Mouse (Mus musculus) CD8-positive naive resting alpha-beta T cell, adult 2 months (primary cell): ENCODE measurements around the gene Vps26a.

ENCODE experiments used
- DNase-seq, 2 experiments: peaks; one replicate each; pipeline ENCODE4 v3.0.0; 2022; ENCODE audit warnings: low read depth in 2 of 2, low spot score in 2 of 2

Vps26a gene

DNA sequence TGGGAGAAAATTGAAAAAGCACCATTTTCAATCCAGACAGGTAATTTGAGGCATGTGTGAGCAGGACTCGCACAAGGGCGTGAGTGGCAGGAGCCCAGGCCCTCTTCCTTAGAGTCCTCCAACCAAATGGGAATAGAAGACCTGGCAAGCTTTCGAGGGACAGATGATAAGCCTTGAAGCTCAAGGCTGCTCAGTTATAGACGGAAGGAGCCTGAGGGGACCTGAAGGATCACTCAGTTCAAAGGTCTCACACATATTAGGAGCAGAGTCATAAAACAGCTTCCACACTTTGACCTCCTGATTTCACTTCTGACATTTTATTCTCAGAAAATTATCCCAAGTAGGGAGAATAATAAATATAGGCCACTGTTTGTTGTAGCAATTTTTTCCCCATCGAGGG is 67.2 kb downstream of the Vps26a start:
- DNase-seq: no peak

DNA sequence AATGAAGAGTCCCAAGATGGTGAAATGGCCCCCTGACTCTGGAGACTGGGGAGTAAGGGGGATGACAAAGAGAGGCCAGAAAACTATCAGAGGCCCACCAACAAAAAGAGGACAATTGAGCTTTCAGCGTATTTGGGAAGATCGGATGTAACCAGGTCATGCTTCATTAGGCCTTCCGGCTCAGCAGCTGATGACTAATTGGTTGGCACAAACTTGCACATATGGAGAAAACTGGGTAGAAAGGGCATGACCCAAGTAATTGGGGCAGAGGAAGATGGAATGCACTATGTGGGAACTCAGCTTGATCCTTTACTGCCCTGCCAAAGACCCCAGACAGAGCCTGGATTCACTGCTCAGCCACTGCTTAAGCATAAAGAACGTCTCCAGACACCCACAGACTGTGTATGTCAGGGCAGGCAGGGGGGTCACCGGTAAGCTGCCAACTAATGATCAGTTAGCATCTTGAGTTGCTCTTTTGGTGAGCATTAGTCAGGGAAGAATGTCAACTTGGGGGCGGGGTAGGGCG is 67.7 kb downstream of the Vps26a start:
- no peak for DNase-seq

DNA sequence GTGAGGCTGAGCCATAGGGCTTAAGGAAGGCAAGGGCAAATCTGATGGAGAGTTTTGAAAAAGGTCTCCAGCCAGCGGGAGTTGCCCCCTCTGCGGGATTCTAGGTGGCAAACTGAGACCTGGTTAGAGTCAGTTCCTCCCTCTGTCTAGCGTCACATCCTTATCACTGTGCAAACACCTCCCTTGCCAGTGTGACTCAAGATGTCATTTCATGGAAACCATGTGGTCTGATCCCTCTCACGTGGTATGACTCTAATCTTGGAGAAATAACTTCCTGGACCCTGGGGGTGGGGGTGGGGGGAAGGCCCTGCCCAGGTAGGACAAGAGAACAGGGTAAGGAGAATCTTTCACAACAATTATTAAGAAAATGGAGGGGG is 73.0 kb downstream of the Vps26a start:
- DNase-seq: no peak

DNA sequence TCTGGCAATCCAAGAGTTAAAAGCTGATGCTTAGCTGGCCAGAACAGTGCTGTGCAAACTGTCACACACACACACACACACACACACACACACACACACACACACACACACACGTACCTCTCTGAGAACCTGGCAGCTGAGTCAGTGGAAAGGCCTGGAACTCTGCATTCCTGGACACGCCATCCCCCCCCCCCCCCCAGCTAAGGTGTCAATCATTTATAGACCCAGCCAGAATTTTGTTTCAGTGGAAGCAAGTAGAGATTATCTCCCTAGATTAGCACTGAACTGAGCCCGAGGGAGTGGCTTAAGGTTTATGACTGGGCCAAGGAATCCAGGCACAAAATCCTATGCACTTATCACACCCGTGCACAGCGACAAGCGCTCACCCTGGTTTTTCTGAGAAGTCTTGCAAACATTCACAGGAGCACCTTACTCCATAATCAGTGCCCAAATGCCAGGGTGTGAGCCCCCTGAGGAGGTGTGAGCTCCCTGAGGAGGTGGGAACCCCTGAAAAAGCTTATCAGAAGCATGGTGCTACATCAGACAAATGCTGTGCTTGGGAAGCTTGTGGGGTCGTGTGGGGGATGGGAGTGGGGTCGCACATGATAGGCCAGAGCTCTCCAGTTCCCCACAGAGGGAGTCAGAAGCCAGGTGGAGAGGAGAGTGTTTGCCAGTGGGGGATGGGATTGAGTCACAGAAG is 73.5 kb downstream of the Vps26a start:
- no peak for DNase-seq

DNA sequence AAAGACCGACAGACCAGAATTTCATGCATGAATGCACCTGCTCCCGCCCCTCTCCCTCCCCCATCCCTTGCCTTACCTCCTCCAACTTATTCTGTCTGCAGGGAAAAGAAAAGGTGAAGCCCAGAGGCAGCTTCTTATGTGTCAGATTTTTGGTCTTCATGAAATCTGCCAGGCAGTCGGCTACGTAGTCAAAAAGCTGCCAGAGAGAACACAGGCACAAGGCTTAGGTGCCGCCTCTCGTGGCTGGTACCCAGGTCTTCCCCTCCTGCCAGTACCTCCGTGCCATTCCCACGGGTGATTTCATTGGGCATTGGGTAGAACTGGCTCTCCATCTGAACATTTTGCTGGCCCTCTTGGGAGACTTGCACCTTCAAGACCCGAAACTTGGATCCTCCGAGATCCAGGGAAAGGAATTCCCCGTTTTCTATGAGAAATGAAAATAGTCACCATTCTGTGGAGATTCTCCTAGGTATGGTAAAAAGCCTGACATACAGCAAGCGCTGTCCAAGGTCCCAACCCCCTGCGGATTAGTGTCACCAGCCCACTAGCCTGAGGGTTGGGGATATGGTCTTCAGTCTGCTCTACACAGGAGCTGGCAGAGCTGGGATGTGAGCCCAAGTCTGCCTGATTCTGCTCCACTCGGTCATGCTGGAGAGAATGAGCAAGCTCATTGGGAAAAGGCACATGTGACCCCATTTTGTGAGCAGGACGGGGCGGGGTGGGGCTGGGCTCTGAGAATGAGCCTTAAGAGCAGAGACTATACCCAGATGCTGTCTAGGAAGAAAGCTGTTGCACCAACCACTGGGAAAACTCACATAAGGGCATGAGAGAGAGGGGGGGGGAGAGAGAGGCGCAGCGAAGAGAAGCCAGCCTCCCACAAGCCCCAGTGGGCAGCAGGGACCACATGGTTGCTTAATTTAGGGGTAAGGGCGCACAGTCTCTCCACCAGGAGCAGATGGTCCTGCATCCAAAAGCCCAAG is 74.9 kb downstream of the Vps26a start:
- no peak for DNase-seq

DNA sequence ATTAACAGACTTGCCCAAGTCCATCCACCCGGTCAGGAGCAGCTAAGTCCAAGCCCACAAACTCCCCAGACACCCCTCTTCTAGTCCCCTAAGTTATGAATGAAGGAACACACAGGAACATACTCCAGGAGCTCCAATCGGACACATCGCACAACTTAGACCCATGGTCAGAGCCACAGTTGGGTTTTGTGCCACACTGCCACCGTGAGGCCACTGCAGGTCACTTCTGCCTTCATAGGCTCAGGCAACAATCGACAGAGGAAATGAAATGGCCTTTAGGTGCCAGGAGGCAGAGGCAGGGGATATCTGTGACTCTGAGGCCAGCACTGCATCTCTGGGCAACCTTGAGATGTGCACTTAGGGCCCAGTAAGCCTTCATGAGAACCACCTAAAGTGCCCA is 75.7 kb downstream of the Vps26a start:
- peak; percentile 18 to 31 for DNase-seq
